9 mouse cellular contexts compared by ENCODE assay signal in genomic region chr1:162076581-162077001, GRCm38 (mm10).
DNase-seq lines count a peak whose midpoint lies in the region; ATAC-seq and TF ChIP-seq lines count a peak whose summit lies in the region.
"Had no signal": no experiment of that assay in that cellular context is flagged by ENCODE, and none has a peak within 500 bp of the region (broad histone marks: within the 10 kb centered on the region; RNA-seq: fewer than 3 reads in every experiment).

No protein-coding gene starts in this region.

- no peaks in the 10 kb centered on the region for H3K9me3 ChIP-seq in forebrain, embryonic 10.5 days
- H3K9me3 ChIP-seq in forebrain, embryonic 11.5 days (ENCODE audit: control insufficient read depth, low read length), result no peaks in the 10 kb centered on the region
- no peaks in the 10 kb centered on the region for H3K9me3 ChIP-seq in heart, embryonic 16.5 days (replicated peaks; ENCODE audit: control insufficient read depth, low read length)
- H3K9me3 ChIP-seq in limb, embryonic 13.5 days, result no peaks in the 10 kb centered on the region

- H3K4me2 ChIP-seq in forebrain, embryonic 11.5 days (ENCODE audit: low read depth, low read length, severe bottlenecking), result no peak overlapping the region
- H3K4me2 ChIP-seq in heart, embryonic 16.5 days (ENCODE audit: low read depth, low read length), result no peak overlapping the region
- H3K4me2 ChIP-seq in limb, embryonic 13.5 days (replicated peaks), result peak overlapping the region; percentile 45

- H3K4me3 ChIP-seq in forebrain, embryonic 10.5 days, result no peak overlapping the region
- H3K4me3 ChIP-seq in forebrain, embryonic 11.5 days (ENCODE audit: low read depth, low read length), result no peak overlapping the region
- no peak overlapping the region for H3K4me3 ChIP-seq in C2C12 (ENCODE audit: insufficient read depth, poor library complexity, severe bottlenecking)
- H3K4me3 ChIP-seq in heart, embryonic 16.5 days (ENCODE audit: low read length), result no peak overlapping the region
- H3K4me3 ChIP-seq in limb, embryonic 13.5 days, result no peak overlapping the region

- peaks cover 35% of the 10 kb centered on the region for H3K4me1 ChIP-seq in forebrain, embryonic 10.5 days
- H3K4me1 ChIP-seq in forebrain, embryonic 11.5 days (replicated peaks; ENCODE audit: control insufficient read depth, insufficient read depth, low read length), result no peaks in the 10 kb centered on the region
- H3K4me1 ChIP-seq in heart, embryonic 16.5 days (ENCODE audit: control insufficient read depth, insufficient read depth, low read length), result no peaks in the 10 kb centered on the region
- peaks cover 72% of the 10 kb centered on the region for H3K4me1 ChIP-seq in limb, embryonic 13.5 days

- peak overlapping the region; percentile 68 for H3K27ac ChIP-seq in forebrain, embryonic 10.5 days
- no peak overlapping the region for H3K27ac ChIP-seq in forebrain, embryonic 11.5 days (ENCODE audit: low read depth, low read length)
- H3K27ac ChIP-seq in heart, embryonic 16.5 days (ENCODE audit: low read length), result peak overlapping the region; percentile 67
- H3K27ac ChIP-seq in limb, embryonic 13.5 days, result peak overlapping the region; percentile 99

- ATAC-seq in forebrain, embryonic 11.5 days (replicated peaks; ENCODE audit: low FRiP score), result no peak
- no peak for ATAC-seq in heart, embryonic 16.5 days (replicated peaks; ENCODE audit: extremely low read depth, insufficient read depth, low FRiP score)
- peak; percentile 9; the same call in 1 of the 2 replicates for ATAC-seq in limb, embryonic 13.5 days (ENCODE audit: low FRiP score, low read depth)
- ATAC-seq: forebrain, embryonic 16.5 days had no signal

- H3K36me3 ChIP-seq in forebrain, embryonic 10.5 days (replicated peaks), result no peaks in the 10 kb centered on the region
- H3K36me3 ChIP-seq in forebrain, embryonic 11.5 days (ENCODE audit: control insufficient read depth, insufficient read depth, low read length), result no peaks in the 10 kb centered on the region
- no peaks in the 10 kb centered on the region for H3K36me3 ChIP-seq in C2C12 (ENCODE audit: control insufficient read depth, insufficient read depth)
- H3K36me3 ChIP-seq in heart, embryonic 16.5 days (ENCODE audit: control insufficient read depth, insufficient read depth), result no peaks in the 10 kb centered on the region
- no peaks in the 10 kb centered on the region for H3K36me3 ChIP-seq in limb, embryonic 13.5 days

- 75% methylated on average over 10 of the region's 10 CpGs for WGBS in forebrain, embryonic 10.5 days
- 75% methylated on average over 10 of the region's 10 CpGs for WGBS in forebrain, embryonic 11.5 days
- WGBS in heart, embryonic 16.5 days, result 46% methylated on average over 10 of the region's 10 CpGs
- 20% methylated on average over 10 of the region's 10 CpGs for WGBS in limb, embryonic 13.5 days

- DNase-seq in forebrain, embryonic 10.5 days (ENCODE audit: extremely low spot score, low spot score), result no peak
- DNase-seq in forebrain, embryonic 11.5 days (ENCODE audit: low spot score), result no peak
- DNase-seq in cerebellum, adult 11 months, result no peak
- no peak for DNase-seq in frontal cortex, postnatal 10 days (ENCODE audit: low spot score in 2 of 2)
- no peak for DNase-seq in urinary bladder, adult 2 months (ENCODE audit: low spot score)

- no peaks in the 10 kb centered on the region for H3K79me3 ChIP-seq in C2C12 (ENCODE audit: low read depth)

- no peak overlapping the region for H3ac ChIP-seq in C2C12 (ENCODE audit: control insufficient read depth, insufficient read length, low read depth)

- H3K27me3 ChIP-seq in forebrain, embryonic 10.5 days (ENCODE audit: poor library complexity, severe bottlenecking), result no peaks in the 10 kb centered on the region
- H3K27me3 ChIP-seq in forebrain, embryonic 11.5 days (ENCODE audit: control insufficient read depth, insufficient read depth, low read length), result no peaks in the 10 kb centered on the region
- H3K27me3 ChIP-seq in C2C12 (ENCODE audit: control insufficient read depth, insufficient read depth, insufficient read length), result no peaks in the 10 kb centered on the region
- no peaks in the 10 kb centered on the region for H3K27me3 ChIP-seq in heart, embryonic 16.5 days (ENCODE audit: control insufficient read depth, insufficient read depth, low read length)
- H3K27me3 ChIP-seq in limb, embryonic 13.5 days, result no peaks in the 10 kb centered on the region

- no peaks in the 10 kb centered on the region for H3K79me2 ChIP-seq in C2C12 (ENCODE audit: control insufficient read depth, insufficient read depth)

- no peak overlapping the region for H3K9ac ChIP-seq in forebrain, embryonic 11.5 days (ENCODE audit: low read length)
- H3K9ac ChIP-seq in heart, embryonic 16.5 days (ENCODE audit: low read length), result no peak overlapping the region
- peak overlapping the region; percentile 48; the same call in 1 of the 2 replicates for H3K9ac ChIP-seq in limb, embryonic 13.5 days

- no peak for TF ChIP-seq CTCF in C2C12 (IDR thresholded peaks at IDR 0.05; ENCODE audit: control insufficient read depth, insufficient read depth, insufficient read length)

TF ChIP-seq in C2C12, 6 proteins besides CTCF, POLR2A, EP300 and RAD21:
- TF ChIP-seq MAX (IDR thresholded peaks at IDR 0.05) (no peak), MYOD1 (IDR thresholded peaks at IDR 0.05; ENCODE audit: control insufficient read depth, insufficient read length, low read depth) (peak; percentile 15)
